Mouse (Mus musculus): ENCODE results near the gene Foxd4.
"Not testable (repeated sequence)": the region's sequence is repeated elsewhere in the genome, so short reads cannot be mapped to it uniquely, and the experiment has no call there.

Foxd4 gene

GRCm38 (mm10) chr19:24875129-24875870, 25.7 kb downstream of the Foxd4 start, which contains the start of gene Gm10053:
Gene Gm10053, plus strand, starts transcription at chr19:24875686.
- DNase-seq (ENCODE audit: low spot score), result not testable (repeated sequence)

- no peak for DNase-seq (ENCODE audit: low spot score)
These were observed 27.1 kb downstream of the Foxd4 start for GRCm38 (mm10) chr19:24873873-24874272.

DNA sequence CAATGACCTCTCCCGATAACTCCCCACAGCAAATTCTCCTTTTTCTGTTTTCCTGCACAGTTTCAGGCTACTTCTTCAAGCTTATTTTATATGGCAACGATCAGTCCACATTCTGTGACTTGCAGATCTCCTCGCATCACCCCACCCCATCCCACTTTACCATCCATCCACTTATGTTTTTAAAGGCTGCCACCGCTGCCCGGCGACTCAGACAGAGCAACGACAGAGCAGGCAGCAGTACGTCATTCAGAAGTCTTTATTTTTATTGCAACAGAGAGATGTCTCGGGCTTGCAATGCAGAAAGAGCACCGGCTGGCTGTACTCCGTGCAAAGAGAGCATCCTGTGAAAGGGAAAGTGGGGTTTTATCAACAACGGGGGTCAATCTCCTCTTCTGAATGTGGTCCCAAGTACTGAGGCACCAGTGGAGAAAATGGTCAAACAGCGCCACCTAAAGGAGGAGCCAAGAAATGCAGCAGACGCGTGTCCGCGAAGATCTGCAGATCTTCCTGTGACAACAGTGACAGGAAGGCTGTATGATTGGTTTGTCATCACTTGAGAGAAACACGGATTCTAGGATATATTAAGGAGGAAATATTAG, 29.9 kb downstream of the Foxd4 start:
- DNase-seq (ENCODE audit: low spot score), result peak; percentile 51

- DNase-seq (ENCODE audit: low spot score), result no peak
These were observed 35.6 kb downstream of the Foxd4 start for GRCm38 (mm10) chr19:24865436-24865835.

DNA sequence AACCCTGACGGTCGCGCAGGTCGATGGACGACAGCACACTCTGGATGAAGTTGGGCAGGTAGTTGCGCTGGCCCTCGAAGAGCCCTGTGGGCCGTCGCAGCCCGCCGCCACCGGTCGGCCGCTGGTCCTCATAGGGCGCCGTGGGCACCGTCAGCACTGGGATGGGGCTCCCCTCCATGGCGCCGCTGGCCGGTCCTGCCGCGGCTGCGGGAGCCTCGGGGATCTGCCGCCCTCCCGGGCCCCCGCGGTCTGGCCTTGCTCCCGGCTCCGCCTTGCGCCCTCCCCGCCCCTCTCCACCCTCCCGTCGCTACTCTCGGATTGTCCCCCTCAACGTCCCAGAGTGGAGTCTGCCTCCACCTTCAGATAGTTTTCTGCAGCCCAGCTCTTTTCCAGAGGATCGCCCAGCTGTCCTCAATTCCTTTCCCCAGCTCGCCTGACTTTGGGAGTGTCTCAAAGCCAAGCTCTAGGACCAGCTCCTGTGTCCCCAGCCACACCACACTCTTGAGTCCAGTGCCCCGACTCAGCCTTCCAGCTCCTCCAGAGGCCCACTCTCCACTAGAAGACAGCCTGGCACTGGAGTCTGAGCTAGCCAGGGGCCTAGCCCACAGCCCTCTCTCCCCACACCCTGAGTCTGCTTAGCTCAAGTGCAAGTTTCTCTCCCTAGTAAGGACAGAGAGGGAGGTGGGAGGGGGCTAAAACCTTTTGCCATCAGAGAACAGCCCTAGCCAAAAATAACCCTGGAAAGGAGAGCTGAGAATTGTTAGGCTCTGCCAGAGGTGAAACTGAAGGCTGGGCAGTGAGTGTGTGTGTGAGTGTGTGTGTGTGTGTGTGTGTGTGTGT, 39.2 kb downstream of the Foxd4 start, which contains the start of gene Pgm5:
TSS of gene Pgm5 (minus strand) at position 244 of the 840 bp plus-strand sequence.
- DNase-seq (ENCODE audit: low spot score), result no peak

DNA sequence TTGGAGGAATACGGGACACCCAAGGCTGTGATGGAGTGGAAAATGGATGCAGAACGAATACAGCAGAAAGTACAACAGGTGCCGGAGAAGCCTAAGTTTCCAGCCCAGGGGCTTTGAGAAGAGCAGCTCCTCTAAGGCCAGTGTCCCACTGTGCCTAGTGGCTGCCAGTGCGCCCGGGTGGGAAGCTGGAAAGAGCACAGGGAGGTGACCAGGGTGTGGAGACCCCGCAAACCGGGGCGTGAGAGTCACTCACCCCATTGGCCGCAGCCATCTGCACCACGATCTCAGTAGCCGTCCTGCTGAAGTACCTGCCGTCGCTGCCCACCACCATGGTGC, 39.8 kb downstream of the Foxd4 start:
- no peak for DNase-seq (ENCODE audit: low spot score)

GRCm38 (mm10) chr19:24851456-24852315, 49.3 kb downstream of the Foxd4 start:
- no peak for DNase-seq (ENCODE audit: low spot score)
